Mouse (Mus musculus) frontal cortex, postnatal 10 days (tissue): ENCODE data around the gene Adamts12.
A peak's percentile ranks its signal among the peaks of the same experiment; 100 is the strongest.

ENCODE experiments used
- DNase-seq, 2 experiments: peaks; one replicate each; pipeline ENCODE4 v3.0.0; 2022; ENCODE audit warnings: low spot score in 2 of 2, mixed read lengths in 1 of 2

Gene Adamts12

GRCm38 (mm10) chr15:11064558-11065411, at the start of gene Adamts12:
Adamts12 (plus strand) TSS chr15:11064790.
- DNase-seq, result peak in 1 of 2 experiments; percentile 34

- DNase-seq, result no peak
Observed at GRCm38 (mm10) chr15:11014931-11015330, 49.7 kb upstream of the Adamts12 start.

GRCm38 (mm10) chr15:11026801-11027561, 37.6 kb upstream of the Adamts12 start:
- no peak for DNase-seq

- DNase-seq, result no peak
Observed at GRCm38 (mm10) chr15:11030188-11030587, 34.4 kb upstream of the Adamts12 start.

GRCm38 (mm10) chr15:11035947-11036474, 28.6 kb upstream of the Adamts12 start:
- DNase-seq, result no peak

DNA sequence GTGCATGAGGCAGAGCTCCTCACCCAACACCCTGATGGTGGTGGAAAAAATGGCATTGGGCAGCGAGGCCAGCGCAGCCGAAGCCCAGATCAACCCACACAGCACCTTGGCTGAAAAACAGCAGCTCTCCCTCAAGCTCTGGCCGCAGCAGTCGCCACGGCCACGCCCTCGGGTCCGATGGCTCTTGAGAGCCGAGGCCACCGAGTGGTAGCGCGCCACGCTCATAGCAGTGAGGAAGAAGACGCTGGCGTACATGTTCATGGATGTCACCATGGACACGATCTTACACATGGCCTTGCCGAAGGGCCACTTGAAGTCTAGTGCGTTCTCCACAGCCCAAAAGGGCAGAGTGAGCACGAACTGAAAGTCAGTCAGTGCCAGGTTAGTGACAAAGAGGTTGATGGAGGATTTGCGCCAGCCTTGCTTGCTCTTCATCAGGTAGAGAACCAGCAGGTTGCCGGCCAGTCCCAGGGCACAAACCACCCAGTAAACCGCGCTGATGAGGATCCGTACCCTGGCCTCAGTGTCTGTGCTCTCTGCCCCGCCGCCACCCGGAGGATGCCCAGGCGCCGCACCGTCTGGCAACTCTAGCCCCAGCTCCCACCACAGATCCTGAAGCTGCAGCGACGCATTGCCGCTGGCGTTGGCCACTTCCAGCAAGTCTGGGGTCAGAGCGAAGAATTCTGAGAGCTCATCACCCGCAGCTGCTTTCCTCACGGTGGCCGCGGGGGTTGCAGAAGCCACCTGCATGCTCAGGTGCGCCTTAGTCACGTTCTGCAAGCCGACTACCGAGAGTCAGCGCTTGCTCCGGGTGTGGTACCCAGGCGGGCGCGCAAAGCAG, 27.8 kb upstream of the Adamts12 start:
- DNase-seq, result no peak

DNA sequence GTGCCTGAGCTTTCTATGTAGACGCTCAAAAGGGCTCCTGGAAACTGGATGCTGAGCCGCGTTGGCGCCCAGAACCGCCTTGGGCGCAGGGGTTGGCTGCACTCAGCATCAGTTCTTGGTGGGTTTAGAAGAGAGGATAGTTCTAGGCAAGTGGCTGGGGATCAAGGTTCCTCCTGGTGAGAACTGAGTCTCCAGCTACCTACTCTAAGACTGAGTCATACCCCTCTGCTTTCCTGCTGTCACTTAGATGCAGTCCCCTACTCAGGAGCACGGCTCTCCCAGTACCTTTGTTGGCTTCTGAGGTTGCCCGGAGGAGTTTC, 27.3 kb upstream of the Adamts12 start:
- peak in 1 of 2 experiments; percentile 18 for DNase-seq

GRCm38 (mm10) chr15:11037711-11038110, 26.9 kb upstream of the Adamts12 start, which contains the start of gene Rxfp3:
Rxfp3 (minus strand) TSS chr15:11037991.
- DNase-seq, result no peak

- peak in 1 of 2 experiments; percentile 24 for DNase-seq
Observed at GRCm38 (mm10) chr15:11038476-11038875, 26.1 kb upstream of the Adamts12 start.

DNA sequence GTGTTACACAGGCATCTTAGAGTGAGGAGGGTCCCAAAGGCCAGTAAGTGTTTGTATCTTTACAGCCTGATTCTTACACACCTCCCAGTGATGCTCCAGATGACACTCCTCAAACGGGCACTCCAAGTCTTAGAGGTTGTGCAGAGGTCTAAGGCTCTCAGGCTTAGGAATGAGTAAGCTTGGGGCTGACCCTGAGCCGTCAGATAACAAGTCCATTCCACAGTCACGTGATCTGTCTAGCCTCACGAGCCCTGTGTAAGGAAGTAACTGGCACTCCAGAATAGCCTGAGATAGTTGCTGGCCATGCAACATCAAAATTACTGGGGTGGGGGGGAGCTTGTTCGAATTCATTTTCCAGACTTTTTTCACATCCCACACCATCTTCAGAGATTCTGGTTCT, 24.5 kb upstream of the Adamts12 start:
- no peak for DNase-seq

GRCm38 (mm10) chr15:11041229-11041628, 23.4 kb upstream of the Adamts12 start:
- DNase-seq, result no peak

DNA sequence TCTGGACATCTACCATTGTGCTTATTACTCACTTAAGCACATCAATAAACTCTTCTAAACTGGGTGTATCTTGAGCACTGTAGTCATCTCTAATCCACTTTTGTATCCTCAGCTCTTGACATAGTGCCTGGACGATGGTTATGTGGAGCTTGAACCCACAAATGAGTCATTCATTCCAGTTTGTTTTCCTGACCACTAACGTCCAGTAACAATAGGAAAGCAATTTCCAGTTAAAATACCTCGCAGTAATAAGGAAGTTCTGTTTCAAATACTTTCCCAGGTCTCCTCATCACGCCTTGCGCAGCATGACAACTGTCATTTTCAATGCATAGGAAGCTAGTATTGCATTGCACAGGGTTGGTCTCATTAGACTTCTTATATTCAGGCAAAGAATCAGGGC, 21.8 kb upstream of the Adamts12 start:
- no peak for DNase-seq

DNA sequence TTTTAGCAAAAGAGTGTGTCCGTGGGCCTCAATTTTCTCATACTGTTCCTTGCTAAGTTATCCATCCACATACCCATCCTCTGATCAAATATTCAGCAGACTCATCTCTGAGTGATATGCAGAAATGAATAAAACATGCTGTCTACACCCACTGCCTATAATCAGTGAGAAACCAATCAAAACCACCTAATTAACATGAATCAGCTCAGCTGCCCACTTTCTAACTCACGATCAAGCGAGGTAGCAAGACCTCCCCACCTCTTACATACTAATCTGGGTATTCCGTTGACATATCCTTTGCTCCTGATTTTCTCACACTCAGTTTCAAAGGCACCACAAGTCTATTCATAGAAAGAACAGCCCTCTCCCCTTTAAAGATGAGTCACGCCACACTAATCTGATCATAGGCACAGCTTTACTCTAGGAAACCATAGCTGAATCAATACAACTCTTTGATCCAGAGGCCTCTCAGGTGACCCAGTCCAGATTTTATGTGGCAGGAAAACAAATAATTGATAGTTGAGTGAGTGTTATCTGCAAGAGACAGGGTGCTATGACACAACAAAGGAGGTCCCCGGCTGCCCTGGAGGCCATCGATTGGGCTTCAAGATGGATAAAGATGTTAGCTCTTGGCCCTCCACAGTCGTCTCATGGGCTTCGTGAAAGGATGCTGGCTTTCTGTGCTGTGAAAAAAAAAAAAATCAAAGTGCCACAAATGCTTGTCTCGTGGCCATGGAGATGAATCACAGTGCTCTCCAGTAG, 10.7 kb upstream of the Adamts12 start:
- no peak for DNase-seq

DNA sequence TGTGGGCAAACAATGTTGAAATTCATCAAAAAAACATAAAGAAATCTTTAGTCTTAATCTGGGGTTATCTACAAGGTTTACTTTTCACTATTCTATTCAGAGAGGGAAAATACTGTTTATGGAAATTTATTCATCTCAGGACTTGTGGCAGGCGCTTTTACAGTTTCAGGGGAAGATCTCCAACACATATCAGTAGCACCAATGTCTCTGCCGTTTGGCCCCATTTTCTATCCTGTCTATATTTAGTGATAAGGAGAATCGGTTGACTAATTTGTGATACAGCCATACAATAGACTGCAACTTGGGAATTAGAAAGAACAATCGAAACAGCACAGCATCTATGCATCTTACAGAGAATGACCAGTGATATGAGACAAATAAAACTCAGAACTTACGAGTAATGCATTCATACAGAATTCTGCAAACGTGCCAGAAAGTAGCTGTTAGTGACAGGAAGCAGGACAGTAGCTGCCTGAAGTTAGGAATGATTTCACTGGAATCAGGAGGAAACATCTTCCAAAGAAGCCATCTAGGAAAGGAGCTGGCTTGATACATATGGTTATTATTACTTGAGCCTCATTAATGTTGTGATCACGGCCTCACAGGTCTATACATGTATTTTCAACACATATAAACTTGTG, 10.0 kb upstream of the Adamts12 start:
- no peak for DNase-seq

GRCm38 (mm10) chr15:11062903-11063302, 1.7 kb upstream of the Adamts12 start:
- no peak for DNase-seq

- no peak for DNase-seq
Observed at GRCm38 (mm10) chr15:11064160-11064557, 431 bp upstream of the Adamts12 start.

GRCm38 (mm10) chr15:11065528-11066171, 1.1 kb downstream of the Adamts12 start:
- DNase-seq, result no peak

DNA sequence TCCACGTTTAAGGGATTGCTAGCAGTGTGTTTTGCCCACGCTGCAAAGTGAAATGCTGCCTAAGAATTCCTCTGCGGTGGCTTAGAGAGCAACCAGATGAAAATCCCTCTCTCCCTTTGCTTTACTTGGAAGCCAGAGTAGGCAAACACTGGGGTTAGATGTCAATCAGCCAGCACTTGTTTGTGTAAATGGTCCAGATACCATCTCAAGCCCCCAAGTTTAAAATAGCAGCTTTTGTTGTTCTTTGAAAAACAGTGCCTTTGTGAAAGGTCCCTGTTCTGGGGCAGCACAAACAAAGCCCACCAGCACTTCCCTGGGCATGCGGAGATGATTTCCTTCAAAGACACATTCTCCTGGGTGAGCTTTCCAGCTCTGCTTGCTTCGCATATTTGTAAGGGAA, 1.7 kb downstream of the Adamts12 start:
- DNase-seq, result no peak

DNA sequence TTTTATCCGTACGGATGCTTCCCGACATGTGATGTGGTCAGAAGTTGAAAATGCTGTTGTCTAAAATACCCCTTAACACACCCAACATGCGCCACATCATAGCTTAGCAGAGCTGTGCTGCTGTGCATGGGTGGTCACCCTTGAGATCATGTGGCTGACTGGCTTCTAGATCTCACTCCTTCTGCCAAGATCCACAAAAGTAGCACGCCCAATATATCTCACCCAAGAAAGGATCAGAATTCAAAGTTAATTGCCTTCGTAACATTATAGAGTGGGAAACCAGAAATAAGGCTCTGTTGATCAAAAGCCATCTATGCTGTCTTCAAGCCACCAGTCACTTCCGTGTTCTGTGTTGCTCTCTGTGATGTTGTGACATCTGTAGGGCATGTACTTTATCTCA, 3.3 kb downstream of the Adamts12 start:
- DNase-seq, result no peak
